Mouse (Mus musculus) forebrain, embryonic 16.5 days (tissue): ENCODE data around the gene Ambra1. TPM values are rescaled to one million over a fixed set of nuclear protein-coding genes. Genes with fewer than 3 reads are reported as not detected.

ENCODE experiments used
- ATAC-seq: fragments of 200-750 bp; cut with Nextera tagmentation; 2 replicates; pipeline ENCODE4 v1.8.0; 2017; ENCODE audit warnings: mild to moderate bottlenecking, moderate library complexity
- H3K27ac ChIP-seq: fragments of 300-500 bp; sonication (generic); 2 replicates; pipeline ENCODE4 v1.5.1; 2014; ENCODE audit warnings: low read length, control low read depth
- H3K27me3 ChIP-seq: fragments of 300-500 bp; sonication (generic); replicated peaks from 2 replicates; pipeline ENCODE4 v1.6.1; 2014; ENCODE audit warnings: low read length; ENCODE audit not compliant: control insufficient read depth, insufficient read depth
- H3K36me3 ChIP-seq: fragments of 300-500 bp; sonication (generic); 2 replicates; pipeline ENCODE4 v1.6.1; 2014; ENCODE audit not compliant: control insufficient read depth, insufficient read depth
- H3K4me1 ChIP-seq: fragments of 300-500 bp; sonication (generic); replicated peaks from 2 replicates; pipeline ENCODE4 v1.6.1; 2014; ENCODE audit warnings: low read length; ENCODE audit not compliant: control insufficient read depth, insufficient read depth
- H3K4me2 ChIP-seq: fragments of 300-500 bp; sonication (generic); 2 replicates; pipeline ENCODE4 v1.6.1; 2014; ENCODE audit warnings: mild to moderate bottlenecking, low read length, control low read depth
- H3K4me3 ChIP-seq: fragments of 300-500 bp; sonication (generic); replicated peaks from 2 replicates; pipeline ENCODE4 v1.5.1; 2014; ENCODE audit warnings: mild to moderate bottlenecking, low read length, control low read depth
- H3K9ac ChIP-seq: fragments of 300-500 bp; sonication (generic); replicated peaks from 2 replicates; pipeline ENCODE4 v1.6.1; 2014; ENCODE audit warnings: low read depth, low read length, control low read depth
- H3K9me3 ChIP-seq: fragments of 300-500 bp; sonication (generic); 2 replicates; pipeline ENCODE4 v1.6.1; 2016; ENCODE audit warnings: low read length; ENCODE audit not compliant: control insufficient read depth
- WGBS: fragments of 180-500 bp; shearing (Covaris S2); extraction: QIAGEN DNeasy Blood & Tissue Kit; methylation state at CpG from one replicate; pipeline ENCODE4 v1.1.7; 2014; 5-methylcytosine and 5-hydroxymethylcytosine counted together
- polyA plus RNA-seq: library from polyadenylated mRNA; unstranded; fragments of >200 nt; fragmentation: Nextera tagmentation; extraction: Ambion mirVana; gene quantifications from 2 replicates; pipeline ENCODE4 v1.2.1, GENCODE M21; 2015

Ambra1 gene
- polyA plus RNA-seq, 1 experiment from 2014 or later: 25.5 TPM

GRCm38 (mm10) chr2:91779166-91779565 is 49.2 kb downstream of the Ambra1 start:
- Histone ChIP-seq H3K4me2 (no peak overlapping the region), H3K4me1 (no peaks in the 10 kb centered on the region; the same call in 1 of the 2 replicates), H3K27me3 (no peaks in the 10 kb centered on the region), H3K27ac (no peak overlapping the region), H3K4me3 (no peak overlapping the region), H3K36me3 (peaks cover 2% of the 10 kb centered on the region; the same call in 1 of the 2 replicates), H3K9me3 (no peaks in the 10 kb centered on the region), H3K9ac (no peak overlapping the region)
- WGBS: 73% methylated on average over 3 of the region's 3 CpGs
- ATAC-seq: no peak; the same call in 1 of the 2 replicates

- Histone ChIP-seq H3K27ac (no peak overlapping the region), H3K4me1 (peaks cover 6% of the 10 kb centered on the region), H3K27me3 (no peaks in the 10 kb centered on the region), H3K9me3 (no peaks in the 10 kb centered on the region), H3K36me3 (no peaks in the 10 kb centered on the region), H3K4me2 (no peak overlapping the region), H3K9ac (no peak overlapping the region), H3K4me3 (no peak overlapping the region)
- no peak for ATAC-seq
- 52% methylated on average over 2 of the region's 2 CpGs for WGBS
These were observed 61.7 kb downstream of the Ambra1 start for GRCm38 (mm10) chr2:91791621-91792020.

GRCm38 (mm10) chr2:91792346-91792745 is 62.4 kb downstream of the Ambra1 start:
- no peak overlapping the region for H3K9ac ChIP-seq
- no peaks in the 10 kb centered on the region for H3K9me3 ChIP-seq
- no peak for ATAC-seq
- H3K4me2 ChIP-seq: no peak overlapping the region
- no peaks in the 10 kb centered on the region for H3K27me3 ChIP-seq
- no peaks in the 10 kb centered on the region for H3K36me3 ChIP-seq
- peaks cover 6% of the 10 kb centered on the region for H3K4me1 ChIP-seq
- no peak overlapping the region for H3K27ac ChIP-seq
- WGBS: 81% methylated on average over 1 of the region's 1 CpGs
- H3K4me3 ChIP-seq: no peak overlapping the region

GRCm38 (mm10) chr2:91794466-91794865 is 64.5 kb downstream of the Ambra1 start:
- no peak for ATAC-seq
- H3K27ac ChIP-seq: no peak overlapping the region
- 67% methylated on average over 2 of the region's 2 CpGs for WGBS
- no peak overlapping the region for H3K4me3 ChIP-seq
- H3K4me2 ChIP-seq: no peak overlapping the region
- no peak overlapping the region for H3K9ac ChIP-seq
- no peaks in the 10 kb centered on the region for H3K27me3 ChIP-seq
- no peaks in the 10 kb centered on the region for H3K9me3 ChIP-seq
- H3K36me3 ChIP-seq: no peaks in the 10 kb centered on the region
- H3K4me1 ChIP-seq: peaks cover 6% of the 10 kb centered on the region

GRCm38 (mm10) chr2:91795091-91795490 is 65.2 kb downstream of the Ambra1 start:
- Histone ChIP-seq H3K27me3 (no peaks in the 10 kb centered on the region), H3K36me3 (no peaks in the 10 kb centered on the region), H3K27ac (no peak overlapping the region), H3K4me2 (no peak overlapping the region), H3K4me3 (no peak overlapping the region), H3K4me1 (peaks cover 6% of the 10 kb centered on the region), H3K9me3 (no peaks in the 10 kb centered on the region), H3K9ac (no peak overlapping the region)
- WGBS: 92% methylated on average over 3 of the region's 3 CpGs
- ATAC-seq: no peak

- H3K9me3 ChIP-seq: no peaks in the 10 kb centered on the region
- H3K4me1 ChIP-seq: no peaks in the 10 kb centered on the region
- H3K4me2 ChIP-seq: no peak overlapping the region
- H3K27me3 ChIP-seq: no peaks in the 10 kb centered on the region
- H3K36me3 ChIP-seq: peaks cover 7% of the 10 kb centered on the region
- no peak overlapping the region for H3K4me3 ChIP-seq
- H3K27ac ChIP-seq: no peak overlapping the region
- no peak for ATAC-seq
- 95% methylated on average over 6 of the region's 6 CpGs for WGBS
- H3K9ac ChIP-seq: no peak overlapping the region
These were observed 81.5 kb downstream of the Ambra1 start for GRCm38 (mm10) chr2:91811433-91811832.

GRCm38 (mm10) chr2:91816741-91817140 is 86.8 kb downstream of the Ambra1 start:
- ATAC-seq: no peak
- H3K4me1 ChIP-seq: no peaks in the 10 kb centered on the region
- no peaks in the 10 kb centered on the region for H3K36me3 ChIP-seq
- H3K4me3 ChIP-seq: no peak overlapping the region
- no peak overlapping the region for H3K9ac ChIP-seq
- no peak overlapping the region for H3K4me2 ChIP-seq
- H3K27ac ChIP-seq: no peak overlapping the region
- H3K27me3 ChIP-seq: no peaks in the 10 kb centered on the region
- no peaks in the 10 kb centered on the region for H3K9me3 ChIP-seq

- no peaks in the 10 kb centered on the region for H3K27me3 ChIP-seq
- no peak overlapping the region for H3K4me3 ChIP-seq
- no peak overlapping the region for H3K4me2 ChIP-seq
- ATAC-seq: no peak
- no peaks in the 10 kb centered on the region for H3K9me3 ChIP-seq
- H3K36me3 ChIP-seq: no peaks in the 10 kb centered on the region; the same call in 1 of the 2 replicates
- H3K4me1 ChIP-seq: no peaks in the 10 kb centered on the region
- no peak overlapping the region for H3K9ac ChIP-seq
- H3K27ac ChIP-seq: no peak overlapping the region
These were observed 102.3 kb downstream of the Ambra1 start for GRCm38 (mm10) chr2:91832227-91832626.

GRCm38 (mm10) chr2:91834272-91834671 is 104.3 kb downstream of the Ambra1 start:
- ATAC-seq: no peak

GRCm38 (mm10) chr2:91835031-91835430 is 105.1 kb downstream of the Ambra1 start:
- Histone ChIP-seq H3K4me2 (no peak overlapping the region), H3K4me1 (no peaks in the 10 kb centered on the region), H3K27ac (no peak overlapping the region), H3K27me3 (no peaks in the 10 kb centered on the region), H3K9ac (no peak overlapping the region), H3K36me3 (no peaks in the 10 kb centered on the region), H3K4me3 (no peak overlapping the region), H3K9me3 (no peaks in the 10 kb centered on the region)
- WGBS: 88% methylated on average over 1 of the region's 1 CpGs
- ATAC-seq: no peak

More at GRCm38 (mm10) chr2:91834272-91834671, 104.3 kb downstream of the Ambra1 start:
- Histone ChIP-seq H3K36me3 (no peaks in the 10 kb centered on the region), H3K27ac (no peak overlapping the region), H3K4me3 (no peak overlapping the region), H3K27me3 (no peaks in the 10 kb centered on the region), H3K9ac (no peak overlapping the region), H3K9me3 (no peaks in the 10 kb centered on the region), H3K4me2 (no peak overlapping the region), H3K4me1 (no peaks in the 10 kb centered on the region)
- 94% methylated on average over 1 of the region's 1 CpGs for WGBS
